Mouse (Mus musculus): Measurements from ENCODE around the gene Supt6. TPM values are rescaled to one million over a fixed set of nuclear protein-coding genes. Genes with fewer than 3 reads are reported as not detected.

Supt6 gene
- polyA plus RNA-seq, 1 experiment = 73.4 TPM

DNA sequence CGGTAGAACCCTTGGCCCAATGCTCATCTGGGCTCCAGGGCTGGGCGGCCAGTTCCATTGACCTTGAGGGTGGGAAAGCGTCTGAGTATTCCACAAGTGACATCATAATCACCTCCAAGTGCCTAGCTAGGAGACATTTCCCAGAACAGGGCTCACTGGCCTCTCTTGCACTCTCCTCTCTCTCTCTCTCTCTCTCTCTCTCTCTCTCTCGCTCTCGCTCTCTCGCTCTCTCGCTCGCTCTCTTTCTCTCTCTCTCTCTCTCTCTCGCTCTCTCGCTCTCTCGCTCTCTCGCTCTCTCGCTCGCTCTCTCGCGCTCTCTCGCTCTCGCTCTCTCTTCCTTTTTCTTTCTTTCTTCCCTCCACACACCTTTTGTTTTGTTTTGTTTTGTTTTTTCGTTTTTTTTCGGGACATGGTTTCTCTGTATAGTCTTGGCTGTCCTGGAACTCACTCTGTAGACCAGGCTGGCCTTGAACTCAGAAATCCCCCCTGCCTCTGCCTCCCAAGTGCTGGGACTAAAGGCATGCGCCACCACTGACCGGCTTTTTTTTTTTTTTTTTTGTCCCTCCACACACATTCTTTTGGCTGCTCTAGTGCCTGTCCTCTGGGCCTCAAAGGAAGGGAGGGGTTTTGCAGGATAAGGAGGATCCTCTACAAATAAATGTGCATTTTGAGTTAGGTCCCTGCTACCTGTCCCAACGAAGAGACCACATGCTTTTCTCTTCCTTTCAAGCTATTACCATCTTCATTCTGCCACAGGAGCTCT, 50.5 kb downstream of the Supt6 start:
- Histone ChIP-seq H3K4me3 (ENCODE audit: low read depth, low read length) (peak overlapping the region; percentile 88), H3K4me1 (ENCODE audit: control insufficient read depth, insufficient read depth, low read length) (no peaks in the 10 kb centered on the region), H3K9ac (ENCODE audit: low read depth, poor library complexity, severe bottlenecking) (peak overlapping the region; percentile 44), H3K27ac (ENCODE audit: insufficient read depth, low read length) (0 out of 2 replicates have a peak overlapping the region, but pooled peaks have one; percentile 18), H3K36me3 (ENCODE audit: control insufficient read depth, insufficient read depth, low read length, poor library complexity, severe bottlenecking) (peaks cover 2% of the 10 kb centered on the region; the same call in 1 of the 2 replicates), H3K27me3 (ENCODE audit: control insufficient read depth, insufficient read depth, low read length, poor library complexity, severe bottlenecking) (no peaks in the 10 kb centered on the region), H3K9me3 (replicated peaks; ENCODE audit: control insufficient read depth, insufficient read depth, low read length, poor library complexity, severe bottlenecking) (no peaks in the 10 kb centered on the region)
- TF ChIP-seq POLR2A (IDR thresholded peaks at IDR 0.05; ENCODE audit: insufficient read depth, low read length) = no peak
- TF ChIP-seq EP300 (IDR thresholded peaks at IDR 0.05; ENCODE audit: insufficient read depth, low read depth, low read length) = no peak
- TF ChIP-seq CTCF (IDR thresholded peaks at IDR 0.05; ENCODE audit: low read depth, low read length) = no peak

DNA sequence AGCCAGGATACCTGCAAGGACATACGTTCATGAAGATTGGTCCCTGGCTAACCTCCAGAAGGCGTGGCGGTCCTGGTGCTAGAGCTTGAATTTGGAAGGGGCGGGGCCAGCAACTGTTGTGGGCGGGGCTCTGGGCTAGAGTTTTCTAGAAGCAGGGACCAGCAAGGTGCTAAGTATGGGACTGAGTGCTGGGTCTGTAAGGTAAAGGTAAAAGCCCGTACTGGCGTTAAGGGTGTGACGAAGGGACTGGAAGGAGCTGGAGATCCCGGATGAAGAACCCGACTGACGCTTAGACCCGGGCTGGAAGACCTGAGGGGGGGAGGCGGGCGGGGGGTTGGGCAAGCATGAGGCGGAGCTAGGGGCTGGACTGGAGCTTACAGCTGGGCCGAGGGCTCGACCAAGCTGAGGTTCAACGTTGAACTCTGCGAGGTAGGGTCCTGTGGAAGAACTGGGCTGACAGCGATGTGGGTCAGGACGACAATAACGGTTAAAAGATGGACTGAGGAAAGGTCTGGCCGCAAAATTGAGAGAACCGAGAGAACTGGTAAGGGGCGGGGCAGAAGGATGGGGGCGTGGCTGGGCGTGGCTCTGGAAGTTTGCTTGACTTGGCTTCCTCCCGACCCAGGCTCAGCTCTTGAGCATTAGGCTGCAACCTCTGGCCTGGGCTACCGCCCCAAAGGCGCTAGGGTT, 51.2 kb downstream of the Supt6 start:
- no peaks in the 10 kb centered on the region for H3K9me3 ChIP-seq (replicated peaks; ENCODE audit: control insufficient read depth, insufficient read depth, low read length, poor library complexity, severe bottlenecking)
- peaks cover 2% of the 10 kb centered on the region for H3K4me1 ChIP-seq (ENCODE audit: control insufficient read depth, insufficient read depth, low read length)
- H3K27ac ChIP-seq (ENCODE audit: insufficient read depth, low read length) = peak overlapping the region; percentile 36; the same call in 1 of the 2 replicates
- H3K4me3 ChIP-seq (ENCODE audit: low read depth, low read length) = peak overlapping the region; percentile 88
- TF ChIP-seq POLR2A (IDR thresholded peaks at IDR 0.05; ENCODE audit: insufficient read depth, low read length) = no peak
- TF ChIP-seq EP300 (IDR thresholded peaks at IDR 0.05; ENCODE audit: insufficient read depth, low read depth, low read length) = no peak
- no peak for TF ChIP-seq CTCF (IDR thresholded peaks at IDR 0.05; ENCODE audit: low read depth, low read length)
- peak overlapping the region; percentile 44 for H3K9ac ChIP-seq (ENCODE audit: low read depth, poor library complexity, severe bottlenecking)
- peaks cover 2% of the 10 kb centered on the region; the same call in 1 of the 2 replicates for H3K36me3 ChIP-seq (ENCODE audit: control insufficient read depth, insufficient read depth, low read length, poor library complexity, severe bottlenecking)
- H3K27me3 ChIP-seq (ENCODE audit: control insufficient read depth, insufficient read depth, low read length, poor library complexity, severe bottlenecking) = no peaks in the 10 kb centered on the region

- no peaks in the 10 kb centered on the region for H3K27me3 ChIP-seq (ENCODE audit: control insufficient read depth, insufficient read depth, low read length, poor library complexity, severe bottlenecking)
- H3K4me3 ChIP-seq (ENCODE audit: low read depth, low read length) = peak within 1 kb of the TSS; percentile 88; the same call in 1 of the 2 replicates
- peak within 1 kb of the TSS; percentile 44; the same call in 1 of the 2 replicates for H3K9ac ChIP-seq (ENCODE audit: low read depth, poor library complexity, severe bottlenecking)
- no peaks in the 10 kb centered on the region for H3K9me3 ChIP-seq (replicated peaks; ENCODE audit: control insufficient read depth, insufficient read depth, low read length, poor library complexity, severe bottlenecking)
- H3K27ac ChIP-seq (ENCODE audit: insufficient read depth, low read length) = no peak within 1 kb of the TSS
- H3K36me3 ChIP-seq (ENCODE audit: control insufficient read depth, insufficient read depth, low read length, poor library complexity, severe bottlenecking) = peaks cover 2% of the 10 kb centered on the region; the same call in 1 of the 2 replicates
- TF ChIP-seq EP300 (IDR thresholded peaks at IDR 0.05; ENCODE audit: insufficient read depth, low read depth, low read length) (no peak), POLR2A (IDR thresholded peaks at IDR 0.05; ENCODE audit: insufficient read depth, low read length) (no peak), CTCF (IDR thresholded peaks at IDR 0.05; ENCODE audit: low read depth, low read length) (no peak)
- H3K4me1 ChIP-seq (ENCODE audit: control insufficient read depth, insufficient read depth, low read length) = peaks cover 2% of the 10 kb centered on the region
These were observed 52.7 kb downstream of the Supt6 start, which contains the start of gene Proca1 for GRCm38 (mm10) chr11:78193113-78193512. Proca1 (plus strand) TSS chr11:78193392.

- Histone ChIP-seq H3K27me3 (ENCODE audit: control insufficient read depth, insufficient read depth, low read length, poor library complexity, severe bottlenecking) (no peaks in the 10 kb centered on the region), H3K9me3 (replicated peaks; ENCODE audit: control insufficient read depth, insufficient read depth, low read length, poor library complexity, severe bottlenecking) (no peaks in the 10 kb centered on the region), H3K27ac (ENCODE audit: insufficient read depth, low read length) (peak overlapping the region; percentile 74), H3K4me1 (ENCODE audit: control insufficient read depth, insufficient read depth, low read length) (peaks cover 2% of the 10 kb centered on the region), H3K36me3 (ENCODE audit: control insufficient read depth, insufficient read depth, low read length, poor library complexity, severe bottlenecking) (peaks cover 2% of the 10 kb centered on the region; the same call in 1 of the 2 replicates), H3K9ac (ENCODE audit: low read depth, poor library complexity, severe bottlenecking) (peak overlapping the region; percentile 90; the same call in 1 of the 2 replicates), H3K4me3 (ENCODE audit: low read depth, low read length) (peak overlapping the region; percentile 90)
- no peak for TF ChIP-seq POLR2A (IDR thresholded peaks at IDR 0.05; ENCODE audit: insufficient read depth, low read length)
- TF ChIP-seq CTCF (IDR thresholded peaks at IDR 0.05; ENCODE audit: low read depth, low read length) = no peak
- TF ChIP-seq EP300 (IDR thresholded peaks at IDR 0.05; ENCODE audit: insufficient read depth, low read depth, low read length) = no peak
These were observed 55.7 kb downstream of the Supt6 start for GRCm38 (mm10) chr11:78190041-78190440.

DNA sequence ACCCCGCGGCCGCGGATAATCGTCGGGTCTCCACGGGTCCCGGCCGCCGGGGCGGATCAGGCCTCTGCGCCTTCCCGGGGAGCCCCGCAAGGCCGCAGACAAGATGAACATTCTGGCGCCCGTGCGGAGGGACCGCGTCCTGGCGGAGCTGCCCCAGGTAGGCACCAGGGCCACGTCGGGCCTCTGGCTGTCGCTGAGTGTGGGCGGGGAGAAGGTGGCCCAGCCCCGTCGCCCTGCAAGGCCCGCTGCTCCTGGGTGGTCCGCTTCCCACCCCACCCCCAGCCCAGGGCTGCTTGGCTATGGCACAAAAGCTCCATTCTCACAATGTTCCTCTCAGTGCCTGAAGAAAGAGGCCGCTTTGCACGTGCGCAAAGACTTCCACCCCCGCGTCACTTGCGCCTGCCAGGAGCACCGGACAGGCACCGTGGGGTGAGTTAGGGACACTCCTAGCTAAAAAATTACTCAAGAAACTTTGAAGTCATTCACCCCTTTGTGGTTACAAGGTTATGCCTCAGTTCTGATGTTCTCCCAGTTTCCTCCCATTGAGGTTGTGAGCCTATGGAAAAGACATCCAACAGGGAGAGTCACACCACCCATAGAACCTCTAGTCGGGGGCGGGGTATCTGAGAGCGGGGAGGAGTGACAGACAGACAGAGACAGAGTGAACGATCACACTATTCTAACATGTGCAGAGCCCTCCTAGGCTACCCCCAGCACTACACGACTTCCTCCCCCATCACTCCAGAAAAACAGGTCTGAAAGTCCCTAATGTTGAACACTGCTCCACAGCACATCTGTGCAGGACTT, 56.4 kb downstream of the Supt6 start:
- Histone ChIP-seq H3K27ac (ENCODE audit: insufficient read depth, low read length) (peak overlapping the region; percentile 74), H3K9ac (ENCODE audit: low read depth, poor library complexity, severe bottlenecking) (peak overlapping the region; percentile 90), H3K27me3 (ENCODE audit: control insufficient read depth, insufficient read depth, low read length, poor library complexity, severe bottlenecking) (no peaks in the 10 kb centered on the region), H3K4me1 (ENCODE audit: control insufficient read depth, insufficient read depth, low read length) (peaks cover 2% of the 10 kb centered on the region), H3K9me3 (replicated peaks; ENCODE audit: control insufficient read depth, insufficient read depth, low read length, poor library complexity, severe bottlenecking) (no peaks in the 10 kb centered on the region), H3K36me3 (ENCODE audit: control insufficient read depth, insufficient read depth, low read length, poor library complexity, severe bottlenecking) (peaks cover 2% of the 10 kb centered on the region; the same call in 1 of the 2 replicates), H3K4me3 (ENCODE audit: low read depth, low read length) (peak overlapping the region; percentile 90)
- peak; percentile 83 for TF ChIP-seq EP300 (IDR thresholded peaks at IDR 0.05; ENCODE audit: insufficient read depth, low read depth, low read length)
- peak; percentile 75 for TF ChIP-seq POLR2A (IDR thresholded peaks at IDR 0.05; ENCODE audit: insufficient read depth, low read length)
- TF ChIP-seq CTCF (IDR thresholded peaks at IDR 0.05; ENCODE audit: low read depth, low read length) = no peak

Measured in ES-Bruce4 (cell line).